Mouse (Mus musculus): ENCODE data around the gene Mex3d.

Mex3d gene

GRCm38 (mm10) chr10:80387522-80387959 lies at the start of gene Mex3d:
Gene Mex3d (minus strand): TSS chr10:80387659.
- peak; percentile 84 for DNase-seq (ENCODE audit: low spot score)

DNA sequence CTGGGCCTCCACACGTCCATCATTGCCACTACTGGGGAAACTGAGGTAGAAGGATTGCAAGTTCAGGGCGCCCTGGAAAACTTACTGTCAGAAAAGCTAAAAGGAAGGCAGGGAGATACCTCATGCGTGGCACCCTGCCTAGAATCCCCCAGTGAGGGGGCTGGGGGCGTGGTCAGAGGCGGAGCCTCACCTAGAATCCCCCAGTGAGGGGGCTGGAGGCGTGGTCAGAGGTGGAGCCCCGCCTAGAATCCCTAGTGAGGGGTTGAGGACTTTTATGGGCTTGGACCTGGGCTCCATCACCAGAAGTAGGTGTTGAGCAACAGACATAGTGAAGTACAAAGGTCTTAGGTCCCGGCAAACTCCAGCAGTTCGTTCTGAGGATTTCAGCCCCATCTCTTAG lies 48.8 kb upstream of the Mex3d start:
- peak; percentile 35 for DNase-seq (ENCODE audit: low spot score)

GRCm38 (mm10) chr10:80435764-80436163 lies 48.3 kb upstream of the Mex3d start:
- peak; percentile 22 for DNase-seq (ENCODE audit: low spot score)

- DNase-seq (ENCODE audit: low spot score): no peak
Observed at GRCm38 (mm10) chr10:80434823-80435222, 47.4 kb upstream of the Mex3d start.

- no peak for DNase-seq (ENCODE audit: low spot score)
Observed at GRCm38 (mm10) chr10:80434233-80434592, 46.8 kb upstream of the Mex3d start.

DNA sequence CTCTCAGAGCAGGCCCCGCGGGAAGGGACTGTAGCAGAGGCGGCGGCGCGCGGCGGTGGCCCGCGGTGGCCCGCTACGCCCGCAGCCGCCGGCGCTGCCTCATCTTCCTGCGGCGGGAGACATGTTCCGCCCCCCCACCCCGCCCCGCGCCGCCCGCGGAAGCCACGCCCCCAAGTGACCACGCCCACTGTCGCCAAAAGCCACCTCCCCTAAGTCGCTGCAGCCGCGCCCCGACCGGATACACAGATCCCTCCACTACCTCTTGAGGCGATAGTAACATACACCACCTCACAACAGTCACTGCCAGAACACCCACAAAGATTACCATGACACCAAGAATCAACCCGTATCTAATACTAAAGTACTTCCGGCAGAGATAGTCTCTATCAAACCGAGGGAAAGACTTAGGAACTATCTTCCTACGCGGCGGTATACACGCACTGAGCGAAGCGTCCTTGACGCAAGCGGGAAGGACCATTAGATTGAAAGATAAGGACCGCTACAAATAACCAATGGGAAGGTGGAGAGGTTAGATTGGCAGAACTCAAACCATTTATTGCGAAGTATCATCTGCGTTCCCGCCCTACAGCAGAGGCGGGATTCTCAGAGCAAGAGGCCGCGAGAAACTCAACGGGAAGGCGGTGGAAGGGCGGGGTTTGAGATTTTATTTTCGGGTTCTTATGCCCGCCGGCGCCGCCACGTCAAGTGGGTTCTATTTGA lies 46.2 kb upstream of the Mex3d start, which contains the start of gene Tcf3:
TSS of gene Tcf3 (minus strand) at position 135 of the 720 bp plus-strand sequence.
- peak; percentile 99 for DNase-seq (ENCODE audit: low spot score)

DNA sequence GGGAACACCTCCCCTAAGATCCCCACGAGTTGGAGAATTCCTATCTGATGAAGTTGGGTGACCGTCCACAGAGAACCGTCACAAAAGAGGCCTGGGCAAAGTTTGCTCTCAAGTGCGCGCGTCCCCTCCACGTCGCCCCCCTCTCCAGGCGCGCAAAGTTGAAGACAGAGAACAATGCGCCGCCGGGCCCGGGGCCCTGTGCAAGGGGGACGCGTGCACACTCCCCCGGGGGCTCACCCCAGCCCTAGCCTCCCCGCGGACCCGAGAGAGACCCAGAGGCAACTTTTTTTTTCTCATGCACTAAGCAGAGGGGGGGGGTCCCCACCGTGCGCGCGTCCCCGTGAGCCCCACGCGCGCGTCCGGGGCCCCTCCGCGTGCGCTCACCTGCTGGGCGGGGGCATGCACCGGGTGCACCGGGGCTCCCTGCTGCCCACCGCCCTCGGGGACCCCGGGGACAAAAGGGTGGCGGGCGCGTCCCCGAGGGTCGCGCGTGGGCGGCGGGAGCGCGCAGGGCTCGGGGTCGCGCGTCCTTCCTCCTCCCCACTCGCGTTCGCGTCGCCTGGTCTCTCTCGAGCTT lies 45.6 kb upstream of the Mex3d start:
- DNase-seq (ENCODE audit: low spot score): no peak

- DNase-seq (ENCODE audit: low spot score): no peak
Observed at GRCm38 (mm10) chr10:80432387-80432785, 44.9 kb upstream of the Mex3d start.

GRCm38 (mm10) chr10:80431570-80432386 lies 44.3 kb upstream of the Mex3d start:
- DNase-seq (ENCODE audit: low spot score): no peak

DNA sequence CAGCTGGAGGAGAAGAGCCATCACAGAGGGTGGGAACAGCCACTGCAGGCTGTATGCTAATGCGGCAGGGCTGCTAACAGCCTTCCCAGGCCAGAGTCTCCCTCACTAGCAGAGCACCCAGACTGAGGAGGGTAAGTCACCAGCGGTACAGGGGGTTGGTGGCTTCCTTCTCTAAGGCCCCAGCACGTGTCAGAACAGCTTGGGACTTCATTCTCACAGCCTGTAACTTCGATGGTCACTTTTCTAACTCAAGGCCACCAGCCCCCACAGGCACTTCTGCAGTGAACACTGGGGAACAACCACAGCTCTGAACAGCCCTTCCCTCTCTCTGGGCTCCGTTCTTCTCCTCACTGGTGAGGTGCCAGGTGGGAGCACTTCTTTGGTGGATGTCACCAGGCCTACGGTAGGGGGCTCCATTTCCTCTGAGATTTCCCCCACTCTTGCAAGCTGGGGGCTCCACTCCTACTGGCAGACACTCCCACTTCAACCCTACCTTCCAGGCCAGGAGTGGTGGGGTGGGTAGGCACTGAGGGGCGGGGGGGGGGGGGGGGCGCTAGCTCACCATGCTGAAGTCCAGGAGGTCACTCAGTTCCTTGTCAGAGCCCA lies 43.0 kb upstream of the Mex3d start:
- DNase-seq (ENCODE audit: low spot score): no peak

DNA sequence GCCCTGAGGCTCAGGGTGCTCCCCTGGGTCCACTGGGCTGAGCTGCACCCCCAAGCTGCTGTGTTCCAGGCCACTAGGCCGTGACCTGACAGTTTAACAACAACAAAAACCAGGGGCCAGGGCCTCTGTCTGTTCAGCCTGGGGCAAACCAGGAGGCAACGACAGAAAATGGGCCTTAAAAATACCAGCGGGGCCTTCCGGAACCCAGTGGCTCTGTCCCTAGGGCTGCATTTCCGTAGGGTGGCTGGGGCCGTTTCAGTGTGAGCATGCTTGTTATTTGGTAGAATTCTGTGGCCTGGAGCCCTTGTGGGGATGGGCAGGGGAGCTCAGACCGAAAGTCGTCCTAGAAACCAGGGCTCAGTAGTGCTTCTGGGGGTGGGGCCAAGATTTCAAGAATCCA lies 42.3 kb upstream of the Mex3d start:
- no peak for DNase-seq (ENCODE audit: low spot score)

DNA sequence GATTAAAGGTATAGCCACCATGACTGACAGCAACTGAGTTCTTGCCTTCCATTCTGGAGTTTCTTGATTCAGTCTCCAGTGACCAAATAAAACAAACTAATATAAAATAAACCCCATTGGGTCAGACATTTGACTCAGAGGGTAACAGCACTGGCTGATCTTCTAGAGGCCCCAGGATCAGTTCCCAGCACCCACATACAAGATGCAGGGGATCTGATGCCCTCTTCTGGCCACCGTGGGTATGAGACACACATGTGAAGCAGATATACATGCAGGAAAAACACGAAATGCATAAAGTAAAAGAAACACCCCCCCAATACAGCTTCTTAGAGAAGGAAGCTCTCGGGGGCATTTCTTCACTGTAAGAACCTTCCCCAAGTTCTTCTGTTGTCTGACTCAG lies 37.6 kb upstream of the Mex3d start:
- no peak for DNase-seq (ENCODE audit: low spot score)

- DNase-seq (ENCODE audit: low spot score): no peak
Observed at GRCm38 (mm10) chr10:80423562-80423961, 36.1 kb upstream of the Mex3d start.

GRCm38 (mm10) chr10:80421651-80422472 lies 34.4 kb upstream of the Mex3d start:
- DNase-seq (ENCODE audit: low spot score): no peak

DNA sequence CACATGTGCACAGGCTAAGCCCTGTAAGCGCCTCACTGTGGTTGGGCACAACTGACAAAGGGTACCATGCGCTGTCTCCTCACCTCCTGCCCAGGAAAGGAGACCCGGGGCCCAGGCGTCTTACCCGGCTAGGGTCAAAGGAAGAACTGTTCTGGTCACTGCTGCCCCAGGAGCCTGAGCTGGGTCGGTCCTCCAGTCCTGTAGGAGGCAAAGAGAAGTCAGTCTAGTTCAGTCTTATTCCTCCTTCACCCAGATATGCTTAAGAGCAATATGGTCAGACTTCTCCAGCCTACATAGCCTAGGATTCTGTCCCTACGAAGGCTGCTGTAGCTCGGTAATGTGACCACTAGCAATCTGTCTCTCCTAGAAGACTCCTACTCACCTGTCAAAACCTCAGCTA lies 33.7 kb upstream of the Mex3d start:
- no peak for DNase-seq (ENCODE audit: low spot score)

- no peak for DNase-seq (ENCODE audit: low spot score)
Observed at GRCm38 (mm10) chr10:80420729-80421128, 33.3 kb upstream of the Mex3d start.

DNA sequence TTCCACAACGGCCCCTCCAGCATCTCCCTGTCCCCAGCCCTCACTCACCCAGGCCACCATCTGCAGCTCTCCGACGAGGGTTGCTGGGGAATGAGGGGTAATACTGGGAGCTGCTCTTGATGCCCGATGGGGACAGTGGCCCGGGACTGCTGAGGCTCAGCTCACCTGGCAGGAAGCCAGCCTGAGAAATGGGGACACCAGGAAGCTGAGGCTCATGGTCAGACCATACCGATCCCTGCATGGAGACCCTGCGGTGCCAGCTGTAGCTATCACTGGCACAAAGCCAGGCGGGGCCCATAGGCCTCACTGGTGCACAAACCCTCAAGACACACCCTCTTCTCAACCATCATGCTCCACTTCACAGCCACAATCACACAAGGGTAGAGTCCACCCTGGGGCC lies 32.0 kb upstream of the Mex3d start:
- DNase-seq (ENCODE audit: low spot score): no peak

GRCm38 (mm10) chr10:80418311-80418710 lies 30.9 kb upstream of the Mex3d start:
- DNase-seq (ENCODE audit: low spot score): peak; percentile 63

- DNase-seq (ENCODE audit: low spot score): no peak
Observed at GRCm38 (mm10) chr10:80417841-80418240, 30.4 kb upstream of the Mex3d start.

DNA sequence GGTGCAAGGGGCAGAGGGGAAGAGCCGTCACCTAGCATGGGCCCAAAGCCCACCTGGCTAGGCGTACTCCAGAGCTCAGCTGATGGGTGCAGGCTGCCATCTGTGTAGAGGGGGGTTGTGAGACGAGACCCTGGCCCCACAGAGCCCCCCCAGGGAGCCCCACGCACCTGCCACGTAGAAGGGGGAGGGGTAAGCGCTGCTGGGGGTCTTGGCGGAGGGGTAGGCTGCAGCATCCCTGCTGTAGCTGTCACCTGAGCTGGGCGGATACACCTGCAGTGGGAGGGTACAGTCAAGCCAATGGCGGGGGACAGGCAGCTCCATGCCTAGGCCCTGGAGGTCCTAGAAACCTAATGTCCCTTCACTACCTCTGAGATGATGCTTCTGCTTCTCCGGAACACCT lies 29.9 kb upstream of the Mex3d start:
- DNase-seq (ENCODE audit: low spot score): no peak

- DNase-seq (ENCODE audit: low spot score): no peak
Observed at GRCm38 (mm10) chr10:80415566-80415965, 28.1 kb upstream of the Mex3d start.
